Mouse (Mus musculus) MEL (cell line): ENCODE results near the gene Fam189b. TPM values are rescaled to one million over a fixed set of nuclear protein-coding genes. Genes with fewer than 3 reads are reported as not detected.

Experiments used
- DNase-seq: peaks from one replicate; pipeline ENCODE4 v3.0.0; 2011; ENCODE audit warnings: low read depth, low spot score
- H3K27ac ChIP-seq: 2 replicates; pipeline ENCODE4 v1.5.1; 2012; ENCODE audit warnings: low read depth, mild to moderate bottlenecking, control low read depth, low read length, moderate library complexity; ENCODE audit not compliant: control insufficient read depth
- H3K27me3 ChIP-seq, 2 experiments: fragments of 150-350 bp in 1 of 2; sonication (generic) in 1 of 2; 2 replicates each; pipeline ENCODE4 v1.6.1; 2012; ENCODE audit warnings: low read length in 2 of 2, mild to moderate bottlenecking in 2 of 2, improper control_type of control experiment in 1 of 2, moderate library complexity in 1 of 2; ENCODE audit not compliant: insufficient read depth in 2 of 2, control insufficient read depth in 1 of 2
- H3K36me3 ChIP-seq, 2 experiments: 2 replicates each; pipeline ENCODE4 v1.6.1; 2012 to 2014; ENCODE audit warnings: low read length in 2 of 2, improper control_type of control experiment in 1 of 2, inconsistent platforms in 1 of 2, mild to moderate bottlenecking in 1 of 2; ENCODE audit not compliant: insufficient read depth in 2 of 2, control insufficient read depth in 1 of 2
- H3K4me1 ChIP-seq, 2 experiments: fragments of 150-350 bp in 1 of 2; sonication (generic) in 1 of 2; 2 replicates each; pipeline ENCODE4 v1.6.1; 2012; ENCODE audit warnings: low read length in 2 of 2, improper control_type of control experiment in 1 of 2, mild to moderate bottlenecking in 1 of 2; ENCODE audit not compliant: insufficient read depth in 2 of 2, control insufficient read depth in 1 of 2
- H3K4me3 ChIP-seq, 2 experiments: fragments of 150-350 bp in 1 of 2; sonication (generic) in 1 of 2; 2 replicates each; pipeline ENCODE4 v1.5.1; 2012; ENCODE audit warnings: low read depth in 2 of 2, low read length in 2 of 2, mild to moderate bottlenecking in 2 of 2, moderate library complexity in 2 of 2, control low read depth in 1 of 2, improper control_type of control experiment in 1 of 2; ENCODE audit not compliant: control insufficient read depth in 1 of 2, insufficient read depth in 1 of 2
- H3K79me2 ChIP-seq: 2 replicates; pipeline ENCODE4 v1.6.1; 2012; ENCODE audit warnings: mild to moderate bottlenecking, low read length, moderate library complexity; ENCODE audit not compliant: control insufficient read depth, poor library complexity, insufficient read depth
- H3K9ac ChIP-seq: 2 replicates; pipeline ENCODE4 v1.6.1; 2012; ENCODE audit warnings: low read depth, mild to moderate bottlenecking, control low read depth, low read length, moderate library complexity; ENCODE audit not compliant: control insufficient read depth, poor library complexity, severe bottlenecking
- H3K9me3 ChIP-seq: fragments of 150-350 bp; sonication (generic); replicated peaks from 2 replicates; pipeline ENCODE4 v1.6.1; 2012; ENCODE audit warnings: mild to moderate bottlenecking, low read length, improper control_type of control experiment, moderate library complexity; ENCODE audit not compliant: insufficient read depth
- BHLHE40 ChIP-seq: IDR thresholded peaks from 2 replicates; pipeline ENCODE4 v1.6.1; 2012; ENCODE audit warnings: low read depth, mild to moderate bottlenecking, inconsistent platforms, low read length, improper control_type of control experiment, borderline replicate concordance
- CHD1 ChIP-seq: IDR thresholded peaks from 2 replicates; pipeline ENCODE4 v1.6.1; 2012; ENCODE audit warnings: low read depth, mild to moderate bottlenecking, inconsistent platforms, low read length, improper control_type of control experiment
- GABPA ChIP-seq: IDR thresholded peaks from 2 replicates; pipeline ENCODE4 v1.6.1; 2012; ENCODE audit warnings: low read depth, mild to moderate bottlenecking, inconsistent platforms, low read length, improper control_type of control experiment, moderate library complexity
- MAFK ChIP-seq: IDR thresholded peaks from 2 replicates; pipeline ENCODE4 v1.6.1; 2011; ENCODE audit warnings: low read depth, mild to moderate bottlenecking, low read length, improper control_type of control experiment, borderline replicate concordance
- MAX ChIP-seq: IDR thresholded peaks from 2 replicates; pipeline ENCODE4 v1.6.1; 2011; ENCODE audit warnings: low read length, improper control_type of control experiment
- MEF2A ChIP-seq: IDR thresholded peaks from 2 replicates; pipeline ENCODE4 v1.6.1; 2014; ENCODE audit warnings: low read depth, mild to moderate bottlenecking, inconsistent platforms, low read length, improper control_type of control experiment; ENCODE audit not compliant: poor library complexity, insufficient replicate concordance, severe bottlenecking; ENCODE audit errors: extremely low read depth
- MXI1 ChIP-seq: IDR thresholded peaks from 2 replicates; pipeline ENCODE4 v1.6.1; 2011; ENCODE audit warnings: mild to moderate bottlenecking, low read depth, low read length, improper control_type of control experiment
- POLR2AphosphoS2 ChIP-seq: IDR thresholded peaks from 2 replicates; pipeline ENCODE4 v1.6.1; 2011; ENCODE audit warnings: low read length, improper control_type of control experiment
- SIN3A ChIP-seq: IDR thresholded peaks from 2 replicates; pipeline ENCODE4 v1.6.1; 2012; ENCODE audit warnings: low read length, improper control_type of control experiment, inconsistent platforms
- SMC3 ChIP-seq: IDR thresholded peaks from 2 replicates; pipeline ENCODE4 v1.6.1; 2011; ENCODE audit warnings: low read depth, low read length, improper control_type of control experiment
- TCF12 ChIP-seq: IDR thresholded peaks from 2 replicates; pipeline ENCODE4 v1.6.1; 2014; ENCODE audit warnings: low read depth, mild to moderate bottlenecking, inconsistent platforms, low read length, improper control_type of control experiment, moderate library complexity
- polyA plus RNA-seq, 2 experiments: library from polyadenylated mRNA; stranded (reverse) in 1 of 2; unstranded in 1 of 2; fragments of >175 nt in 1 of 2; fragments of >200 nt in 1 of 2; gene quantifications; 2 replicates each; pipeline versions ENCODE4 v1.2.1 to v1.2.4; 2012; ENCODE audit warnings: low replicate concordance in 2 of 2, low read depth in 1 of 2; ENCODE audit not compliant: insufficient read length in 2 of 2, insufficient read depth in 1 of 2, missing spikeins in 1 of 2
- total RNA-seq: library from RNA; depleted of rRNA; stranded (reverse); fragments of 300-350 nt; gene quantifications from 2 replicates; pipeline ENCODE4 v1.2.3, GENCODE M21; 2012

The Fam189b gene
- total and polyA plus RNA-seq, 3 experiments: 7.0 to 35.3 TPM; not detected in 1

GRCm38 (mm10) chr3:89202253-89203141, 19.6 kb downstream of the Fam189b start, which contains the start of gene Gba (continued):
- TF ChIP-seq POLR2AphosphoS2 (peak; percentile 64; the same call in 1 of the 2 replicates), GABPA (no peak), TCF12 (peak; percentile 57), MEF2A (no peak)

GRCm38 (mm10) chr3:89203142-89203514, 20.2 kb downstream of the Fam189b start:
- peak; percentile 12; the same call in 1 of the 2 replicates for TF ChIP-seq MXI1
- no peak for TF ChIP-seq BHLHE40
- TF ChIP-seq CHD1: 0 out of 2 replicates have a peak, but pooled peaks have one; percentile 39
- Histone ChIP-seq H3K27me3 (no peaks in the 10 kb centered on the region), H3K4me1 (peaks cover 0 to 5% of the 10 kb centered on the region in 2 experiments; a peak in 2 of 4 replicates), H3K9ac (peak overlapping the region; percentile 86), H3K79me2 (peaks cover 6% of the 10 kb centered on the region), H3K27ac (peak overlapping the region; percentile 86), H3K4me3 (peak overlapping the region; percentile 71 to 85), H3K36me3 (peaks cover 0 to 8% of the 10 kb centered on the region in 2 experiments; a peak in 2 of 4 replicates), H3K9me3 (no peaks in the 10 kb centered on the region)
- DNase-seq: peak; percentile 47

- no peaks in the 10 kb centered on the region for H3K9me3 ChIP-seq
- TF ChIP-seq BHLHE40 (no peak), MAX (no peak), MAFK (no peak)
- TF ChIP-seq, all 39 proteins: peak for 0
- no peaks in the 10 kb centered on the region for H3K27me3 ChIP-seq
- peaks cover 6% of the 10 kb centered on the region for H3K79me2 ChIP-seq
- no peak overlapping the region for H3K27ac ChIP-seq
- no peak overlapping the region for H3K4me3 ChIP-seq
- no peak overlapping the region for H3K9ac ChIP-seq
- no peak for DNase-seq
- H3K36me3 ChIP-seq: peaks cover 0 to 5% of the 10 kb centered on the region in 2 experiments; a peak in 3 of 4 replicates
- H3K4me1 ChIP-seq: peaks cover 0 to 5% of the 10 kb centered on the region in 2 experiments; a peak in 2 of 4 replicates
Observed at GRCm38 (mm10) chr3:89206079-89206478, 23.1 kb downstream of the Fam189b start.

- Histone ChIP-seq H3K4me3 (no peak overlapping the region), H3K79me2 (peaks cover 6% of the 10 kb centered on the region), H3K9me3 (no peaks in the 10 kb centered on the region), H3K27ac (no peak overlapping the region), H3K4me1 (peaks cover 0 to 5% of the 10 kb centered on the region in 2 experiments; a peak in 2 of 4 replicates), H3K9ac (no peak overlapping the region), H3K36me3 (peaks cover 0 to 5% of the 10 kb centered on the region in 2 experiments; a peak in 3 of 4 replicates), H3K27me3 (no peaks in the 10 kb centered on the region)
- DNase-seq: no peak
- TF ChIP-seq SIN3A (no peak), SMC3 (no peak)
Observed at GRCm38 (mm10) chr3:89206695-89207094, 23.8 kb downstream of the Fam189b start.
